Mouse (Mus musculus) cerebellum, adult 18-20 months (tissue): ENCODE data around the gene Asb10.

Source experiments
- DNase-seq, 2 experiments: peaks; one replicate each; pipeline ENCODE4 v3.0.0; 2021

Gene Asb10

GRCm38 (mm10) chr5:24534292-24534691, 6.5 kb downstream of the Asb10 start:
- no peak for DNase-seq

GRCm38 (mm10) chr5:24533391-24533790, 7.4 kb downstream of the Asb10 start:
- DNase-seq = no peak

GRCm38 (mm10) chr5:24530042-24530689, 10.6 kb downstream of the Asb10 start:
- DNase-seq = peak; percentile 89 to 96

GRCm38 (mm10) chr5:24527780-24528179, 13.0 kb downstream of the Asb10 start:
- DNase-seq = no peak

- DNase-seq = peak in 1 of 2 experiments; percentile 22
These were observed 13.9 kb downstream of the Asb10 start, which contains the start of gene Gbx1 for GRCm38 (mm10) chr5:24526889-24527230. TSS of gene Gbx1 (minus strand) at chr5:24527202.

GRCm38 (mm10) chr5:24526190-24526888, 14.4 kb downstream of the Asb10 start:
- DNase-seq = no peak

GRCm38 (mm10) chr5:24525360-24526189, 15.2 kb downstream of the Asb10 start:
- DNase-seq = peak in 1 of 2 experiments; percentile 22

GRCm38 (mm10) chr5:24524522-24524921, 16.3 kb downstream of the Asb10 start:
- no peak for DNase-seq

GRCm38 (mm10) chr5:24523806-24524205, 17.0 kb downstream of the Asb10 start:
- DNase-seq = no peak

GRCm38 (mm10) chr5:24521366-24521765, 19.4 kb downstream of the Asb10 start:
- DNase-seq = no peak

- no peak for DNase-seq
These were observed 28.5 kb downstream of the Asb10 start for GRCm38 (mm10) chr5:24512271-24512670.

- DNase-seq = no peak
These were observed 30.1 kb downstream of the Asb10 start for GRCm38 (mm10) chr5:24510635-24511034.

GRCm38 (mm10) chr5:24508406-24508805, 32.4 kb downstream of the Asb10 start:
- DNase-seq = no peak

GRCm38 (mm10) chr5:24505513-24505912, 35.3 kb downstream of the Asb10 start:
- DNase-seq = peak in 1 of 2 experiments; percentile 3

GRCm38 (mm10) chr5:24502786-24503185, 38.0 kb downstream of the Asb10 start:
- no peak for DNase-seq

- DNase-seq = peak; percentile 38 to 50
These were observed 39.9 kb downstream of the Asb10 start for GRCm38 (mm10) chr5:24500851-24501250.

GRCm38 (mm10) chr5:24499113-24499512, 41.7 kb downstream of the Asb10 start:
- peak in 1 of 2 experiments; percentile 7 for DNase-seq

- DNase-seq = no peak
These were observed 43.3 kb downstream of the Asb10 start for GRCm38 (mm10) chr5:24497526-24497925.

GRCm38 (mm10) chr5:24496756-24497155, 44.0 kb downstream of the Asb10 start:
- DNase-seq = no peak

- peak in 1 of 2 experiments; percentile 4 for DNase-seq
These were observed 45.8 kb downstream of the Asb10 start for GRCm38 (mm10) chr5:24495019-24495418.

- peak in 1 of 2 experiments; percentile 6 for DNase-seq
These were observed 48.1 kb downstream of the Asb10 start for GRCm38 (mm10) chr5:24492546-24493285.

GRCm38 (mm10) chr5:24490413-24490920, 50.3 kb downstream of the Asb10 start:
- no peak for DNase-seq

GRCm38 (mm10) chr5:24486738-24487137, 54.0 kb downstream of the Asb10 start:
- no peak for DNase-seq
